Mouse (Mus musculus) hindbrain, embryonic 12.5 days (tissue): ENCODE measurements around the gene Dync2li1. TPM values are rescaled to one million over a fixed set of nuclear protein-coding genes. Genes with fewer than 3 reads are reported as not detected.
A peak's percentile ranks its signal among the peaks of the same experiment; 100 is the strongest.

ENCODE experiments used
- ATAC-seq: fragments of 200-750 bp; cut with Nextera tagmentation; 2 replicates; pipeline ENCODE4 v1.8.0; 2017; ENCODE audit warnings: moderate TSS enrichment; ENCODE audit not compliant: low FRiP score
- H3K27ac ChIP-seq: fragments of 300-500 bp; sonication (generic); 2 replicates; pipeline ENCODE4 v1.5.1; 2016; ENCODE audit warnings: mild to moderate bottlenecking
- H3K27me3 ChIP-seq: fragments of 300-500 bp; sonication (generic); 2 replicates; pipeline ENCODE4 v1.6.1; 2016; ENCODE audit warnings: mild to moderate bottlenecking
- H3K36me3 ChIP-seq: fragments of 300-500 bp; sonication (generic); 2 replicates; pipeline ENCODE4 v1.6.1; 2016; ENCODE audit warnings: mild to moderate bottlenecking
- H3K4me1 ChIP-seq: fragments of 300-500 bp; sonication (generic); 2 replicates; pipeline ENCODE4 v1.6.1; 2016
- H3K4me2 ChIP-seq: fragments of 300-500 bp; sonication (generic); replicated peaks from 2 replicates; pipeline ENCODE4 v1.6.1; 2016; ENCODE audit warnings: mild to moderate bottlenecking
- H3K4me3 ChIP-seq: fragments of 300-500 bp; sonication (generic); 2 replicates; pipeline ENCODE4 v1.5.1; 2016; ENCODE audit warnings: mild to moderate bottlenecking
- H3K9ac ChIP-seq: fragments of 300-500 bp; sonication (generic); 2 replicates; pipeline ENCODE4 v1.6.1; 2016; ENCODE audit warnings: mild to moderate bottlenecking, moderate library complexity
- H3K9me3 ChIP-seq: fragments of 300-500 bp; sonication (generic); replicated peaks from 2 replicates; pipeline ENCODE4 v1.6.1; 2016; ENCODE audit warnings: mild to moderate bottlenecking
- WGBS: fragments of 180-500 bp; shearing (Covaris S2); methylation state at CpG from one replicate; pipeline ENCODE4 v1.1.7; 2016; 5-methylcytosine and 5-hydroxymethylcytosine counted together
- polyA plus RNA-seq: library from polyadenylated mRNA; unstranded; fragments of >200 nt; fragmentation: Nextera tagmentation; extraction: Ambion mirVana; gene quantifications from 2 replicates; pipeline ENCODE4 v1.2.1, GENCODE M21; 2016

The Dync2li1 gene
- polyA plus RNA-seq, 1 experiment from 2014 or later, result 34.9 TPM

DNA sequence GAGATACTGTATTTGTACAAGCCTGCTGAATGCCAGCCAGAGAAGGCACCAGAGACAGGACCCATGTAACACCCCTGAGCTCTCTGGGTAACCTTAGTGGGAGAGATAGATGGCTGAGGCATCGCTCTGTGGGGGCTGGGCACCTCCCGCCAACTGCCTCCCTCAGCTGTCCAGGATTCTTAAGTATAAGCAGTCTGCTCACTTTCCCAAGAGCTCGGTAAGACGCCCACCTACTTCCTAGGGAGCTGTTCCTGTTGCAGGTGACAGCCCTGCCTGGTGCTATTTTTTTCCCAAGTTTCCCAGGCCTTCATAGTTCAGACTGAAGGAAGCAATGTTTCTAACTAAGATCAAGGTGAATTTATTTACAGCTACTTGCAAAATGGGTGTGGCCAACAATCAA lies 48.9 kb downstream of the Dync2li1 start:
- no peak for ATAC-seq
- peaks cover 16% of the 10 kb centered on the region for H3K27me3 ChIP-seq
- no peaks in the 10 kb centered on the region for H3K9me3 ChIP-seq
- H3K4me2 ChIP-seq, result no peak overlapping the region
- H3K27ac ChIP-seq, result no peak overlapping the region
- peaks cover 13% of the 10 kb centered on the region for H3K4me1 ChIP-seq
- H3K9ac ChIP-seq, result no peak overlapping the region
- H3K4me3 ChIP-seq, result no peak overlapping the region
- no peaks in the 10 kb centered on the region for H3K36me3 ChIP-seq
- WGBS, result 61% methylated on average over 4 of the region's 4 CpGs

DNA sequence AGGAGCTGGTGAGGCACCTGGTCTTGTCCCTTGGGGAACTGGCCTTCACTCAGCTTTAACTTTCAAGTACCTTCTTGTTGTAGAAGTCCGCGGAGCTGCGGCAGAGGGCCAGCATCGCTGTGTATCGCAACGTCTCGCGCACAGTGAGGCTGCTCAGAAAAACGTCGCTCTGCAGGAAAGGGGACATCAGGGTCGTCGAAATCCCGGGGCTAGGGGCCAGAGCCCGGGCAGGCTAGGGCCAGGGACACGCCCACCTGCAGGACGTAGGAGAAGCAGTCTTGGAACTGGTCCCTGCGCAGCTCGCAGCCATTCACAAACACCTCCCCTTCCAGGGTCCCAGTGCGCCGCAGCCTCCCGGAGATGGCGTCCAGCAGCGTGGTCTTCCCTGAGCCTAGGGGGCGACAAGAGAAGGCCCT lies 49.7 kb downstream of the Dync2li1 start, which contains the start of gene Abcg8:
TSS of gene Abcg8 (plus strand) at position 352 of the 416 bp plus-strand sequence.
- no peak for ATAC-seq
- WGBS, result under 1% methylated on average over 24 of the region's 24 CpGs
- peak within 1 kb of the TSS; percentile 35 for H3K4me3 ChIP-seq
- H3K9me3 ChIP-seq, result no peaks in the 10 kb centered on the region
- no peak within 1 kb of the TSS for H3K27ac ChIP-seq
- H3K27me3 ChIP-seq, result peaks cover 16% of the 10 kb centered on the region
- peaks cover 13% of the 10 kb centered on the region for H3K4me1 ChIP-seq
- H3K9ac ChIP-seq, result no peak within 1 kb of the TSS
- H3K36me3 ChIP-seq, result no peaks in the 10 kb centered on the region
- peak within 1 kb of the TSS; percentile 64 for H3K4me2 ChIP-seq

DNA sequence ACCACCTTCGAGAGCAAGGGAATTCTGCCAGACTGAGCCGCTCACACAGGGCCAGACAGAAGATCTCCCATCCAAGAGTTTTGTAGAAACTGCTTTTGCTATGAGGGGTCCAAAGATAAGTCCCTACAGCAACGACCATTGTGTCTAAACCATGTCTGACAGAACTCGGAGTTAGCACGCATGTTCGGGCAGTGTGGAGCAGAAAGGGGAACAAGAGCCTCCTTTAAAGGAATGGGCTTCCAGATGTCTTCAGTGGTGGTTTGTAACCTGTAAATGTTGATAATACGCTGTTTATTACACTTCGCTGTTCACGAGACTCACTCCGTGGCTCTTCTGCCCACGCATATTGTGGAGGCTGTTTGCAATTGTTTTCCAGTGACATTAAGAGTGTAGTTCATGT lies 51.3 kb downstream of the Dync2li1 start:
- Histone ChIP-seq H3K9me3 (no peaks in the 10 kb centered on the region), H3K36me3 (no peaks in the 10 kb centered on the region), H3K4me2 (no peak overlapping the region), H3K27ac (no peak overlapping the region), H3K9ac (no peak overlapping the region), H3K4me3 (no peak overlapping the region), H3K4me1 (peaks cover 13% of the 10 kb centered on the region), H3K27me3 (peaks cover 16% of the 10 kb centered on the region)
- 94% methylated on average over 11 of the region's 11 CpGs for WGBS
- no peak for ATAC-seq

DNA sequence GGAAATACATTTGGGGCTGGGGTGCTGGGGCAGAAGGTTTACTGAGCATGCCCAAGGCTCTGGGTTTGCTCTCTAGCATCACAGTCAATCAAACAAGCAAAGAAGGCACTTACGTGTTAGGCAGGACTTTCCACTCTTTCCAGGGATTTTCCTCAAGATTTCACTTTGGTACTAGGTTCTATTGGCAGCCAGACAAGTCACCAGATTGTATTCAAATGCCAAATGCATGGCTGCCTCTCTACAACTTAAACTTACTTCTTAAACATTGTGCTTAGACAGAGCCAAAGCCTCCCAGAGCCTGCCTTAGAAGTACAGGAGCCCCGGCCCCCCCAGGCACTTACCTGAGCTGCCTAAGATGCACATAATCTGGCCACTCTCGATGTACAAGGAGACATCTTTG lies 55.4 kb downstream of the Dync2li1 start:
- Histone ChIP-seq H3K4me2 (no peak overlapping the region), H3K27me3 (no peaks in the 10 kb centered on the region), H3K36me3 (no peaks in the 10 kb centered on the region), H3K9me3 (no peaks in the 10 kb centered on the region), H3K9ac (no peak overlapping the region), H3K4me3 (no peak overlapping the region), H3K27ac (no peak overlapping the region), H3K4me1 (0 out of 2 replicates have a peak, but pooled peaks cover 5% of the 10 kb centered on the region)
- ATAC-seq, result no peak
- WGBS, result 84% methylated on average over 3 of the region's 3 CpGs

DNA sequence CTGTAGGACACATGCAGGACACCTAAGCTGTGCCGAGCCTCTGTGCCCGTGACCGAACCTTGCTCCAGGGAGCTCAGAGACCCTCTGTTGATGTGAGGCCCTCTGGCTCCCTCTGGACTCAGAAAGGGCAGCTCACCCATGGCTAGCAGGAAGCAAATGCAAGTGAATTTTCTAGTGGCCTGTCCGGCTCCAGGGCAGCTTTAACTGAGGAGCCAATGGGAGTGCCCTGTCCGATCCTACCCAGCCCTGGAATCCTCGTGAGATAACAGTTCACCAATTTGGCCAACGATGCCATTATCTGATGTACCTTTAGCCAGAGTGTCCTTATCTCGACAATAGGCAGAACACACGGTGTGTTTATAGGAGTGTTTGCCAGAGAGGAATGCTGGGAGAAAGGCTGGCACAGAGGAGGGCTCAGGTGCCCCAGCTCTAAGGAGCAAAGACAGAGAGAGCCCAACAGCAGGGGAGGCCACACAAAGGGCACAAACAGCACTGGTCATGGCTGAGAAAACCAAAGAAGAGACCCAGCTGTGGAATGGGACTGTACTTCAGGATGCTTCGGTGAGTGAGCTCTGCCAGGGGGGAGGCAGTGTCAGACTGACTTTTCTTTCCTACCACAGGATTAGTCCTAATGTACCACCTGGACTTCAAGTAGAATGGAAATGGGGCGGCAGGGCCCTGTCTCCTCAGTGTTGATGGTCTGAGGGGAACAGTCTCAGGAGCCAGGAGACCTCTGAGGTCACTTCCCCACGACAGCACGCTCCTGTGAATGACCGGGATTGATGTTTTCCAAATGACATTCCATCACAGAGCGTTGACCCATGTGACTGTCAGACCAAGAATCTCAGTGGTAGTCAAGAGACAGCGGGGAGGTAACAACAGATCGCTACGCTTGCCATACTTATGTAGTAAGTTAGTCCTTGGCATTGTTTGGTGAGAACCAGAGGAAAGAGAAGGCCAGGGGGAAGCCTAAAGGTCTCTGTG lies 56.7 kb downstream of the Dync2li1 start, which contains the start of gene Abcg5:
TSS of gene Abcg5 (minus strand) at position 278 of the 984 bp plus-strand sequence.
- Histone ChIP-seq H3K36me3 (no peaks in the 10 kb centered on the region), H3K4me1 (0 out of 2 replicates have a peak, but pooled peaks cover 5% of the 10 kb centered on the region), H3K4me3 (no peak within 1 kb of the TSS), H3K9me3 (no peaks in the 10 kb centered on the region), H3K27me3 (no peaks in the 10 kb centered on the region), H3K27ac (no peak within 1 kb of the TSS), H3K4me2 (no peak within 1 kb of the TSS), H3K9ac (no peak within 1 kb of the TSS)
- 77% methylated on average over 18 of the region's 18 CpGs for WGBS
- ATAC-seq, result no peak

DNA sequence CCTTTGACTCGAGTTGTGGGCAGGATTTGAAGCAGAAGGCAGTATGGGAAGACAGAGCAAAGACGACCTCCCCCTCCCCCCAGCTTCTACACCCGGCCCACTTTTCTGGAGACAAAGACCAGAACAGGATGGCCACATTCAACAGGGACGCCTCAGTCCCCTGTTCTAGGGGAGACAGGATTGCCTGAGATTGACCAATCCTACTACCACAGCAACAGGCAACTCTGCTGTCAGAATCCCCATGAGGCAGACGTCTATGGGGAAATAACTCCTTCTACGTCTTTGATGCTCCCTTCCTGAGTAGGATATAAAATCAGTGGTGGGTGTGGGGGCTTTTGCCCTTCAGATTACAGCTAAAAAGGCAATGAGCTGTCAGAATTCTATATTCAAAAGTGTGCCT lies 58.0 kb downstream of the Dync2li1 start:
- Histone ChIP-seq H3K4me3 (no peak overlapping the region), H3K4me1 (0 out of 2 replicates have a peak, but pooled peaks cover 5% of the 10 kb centered on the region), H3K27ac (no peak overlapping the region), H3K27me3 (no peaks in the 10 kb centered on the region), H3K9ac (no peak overlapping the region), H3K4me2 (no peak overlapping the region), H3K36me3 (no peaks in the 10 kb centered on the region), H3K9me3 (no peaks in the 10 kb centered on the region)
- ATAC-seq, result no peak
- 52% methylated on average over 6 of the region's 6 CpGs for WGBS

DNA sequence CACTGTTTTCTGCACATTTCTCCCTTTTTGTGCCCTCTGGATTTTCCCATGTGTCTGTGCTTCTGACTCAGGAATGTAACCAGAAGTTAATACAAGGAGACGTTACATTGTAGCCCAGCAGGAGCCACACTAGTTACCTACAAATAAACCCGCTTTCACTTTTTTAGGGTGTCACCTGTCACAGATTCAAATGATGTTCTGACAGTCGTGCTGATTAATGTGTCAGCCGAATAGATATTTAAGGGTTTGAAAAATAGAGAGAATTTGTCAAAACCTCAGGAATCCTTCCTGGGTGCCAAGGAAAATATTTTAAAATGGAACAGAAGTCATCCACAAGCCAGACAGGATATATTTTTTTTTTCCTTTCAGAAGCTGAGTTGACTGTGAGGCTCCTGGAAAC lies 59.0 kb downstream of the Dync2li1 start:
- Histone ChIP-seq H3K9me3 (no peaks in the 10 kb centered on the region), H3K4me2 (no peak overlapping the region), H3K36me3 (no peaks in the 10 kb centered on the region), H3K4me3 (no peak overlapping the region), H3K4me1 (0 out of 2 replicates have a peak, but pooled peaks cover 5% of the 10 kb centered on the region), H3K27me3 (no peaks in the 10 kb centered on the region), H3K9ac (no peak overlapping the region), H3K27ac (no peak overlapping the region)
- ATAC-seq, result no peak
- WGBS, result 75% methylated on average over 4 of the region's 4 CpGs

DNA sequence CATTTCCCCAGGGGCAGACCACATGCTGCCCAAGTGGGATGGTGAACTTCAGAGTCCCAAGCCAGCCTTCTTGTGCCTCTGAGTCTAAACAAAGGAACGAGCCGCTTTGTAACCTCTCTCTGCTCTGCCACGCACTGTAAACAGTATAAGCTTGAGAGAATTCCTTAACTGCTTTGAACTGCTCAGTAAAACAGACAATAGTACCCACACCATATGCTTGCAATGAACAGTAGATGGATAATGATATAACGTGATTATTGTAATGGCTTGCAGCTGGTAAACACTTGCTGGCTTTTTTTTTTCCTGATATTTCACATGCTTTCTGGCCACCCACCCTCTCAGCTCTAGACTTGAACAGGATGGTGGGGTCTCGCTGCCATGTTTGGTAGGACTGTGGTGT lies 61.7 kb downstream of the Dync2li1 start:
- Histone ChIP-seq H3K9ac (no peak overlapping the region), H3K4me1 (0 out of 2 replicates have a peak, but pooled peaks cover 5% of the 10 kb centered on the region), H3K36me3 (no peaks in the 10 kb centered on the region), H3K27me3 (no peaks in the 10 kb centered on the region), H3K27ac (no peak overlapping the region), H3K4me3 (no peak overlapping the region), H3K4me2 (no peak overlapping the region), H3K9me3 (no peaks in the 10 kb centered on the region)
- ATAC-seq, result no peak
- WGBS, result 87% methylated on average over 5 of the region's 5 CpGs

DNA sequence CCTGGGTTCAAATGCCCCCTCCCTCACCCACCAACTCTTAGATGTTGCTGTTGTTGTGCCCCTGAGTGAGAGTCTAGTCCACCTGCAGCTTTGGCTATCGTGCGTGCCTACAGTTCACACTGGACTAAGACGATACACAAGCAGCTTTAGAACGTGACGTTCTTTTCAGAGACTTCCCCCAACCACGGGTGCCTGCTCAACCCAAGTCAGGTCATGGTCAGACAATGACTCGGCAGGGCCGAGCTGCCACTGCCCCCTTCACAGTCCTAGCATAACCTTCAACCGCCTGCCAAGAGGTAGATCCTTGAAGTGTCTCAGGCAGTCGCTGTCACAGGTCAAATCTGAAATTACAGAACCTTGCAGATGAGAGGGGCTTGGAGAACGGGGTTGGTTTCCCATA lies 62.5 kb downstream of the Dync2li1 start:
- H3K36me3 ChIP-seq, result no peaks in the 10 kb centered on the region
- no peak overlapping the region for H3K27ac ChIP-seq
- H3K4me2 ChIP-seq, result no peak overlapping the region
- 0 out of 2 replicates have a peak, but pooled peaks cover 5% of the 10 kb centered on the region for H3K4me1 ChIP-seq
- no peaks in the 10 kb centered on the region for H3K27me3 ChIP-seq
- H3K9ac ChIP-seq, result no peak overlapping the region
- no peak for ATAC-seq
- H3K4me3 ChIP-seq, result no peak overlapping the region
- H3K9me3 ChIP-seq, result no peaks in the 10 kb centered on the region
- 91% methylated on average over 11 of the region's 11 CpGs for WGBS

DNA sequence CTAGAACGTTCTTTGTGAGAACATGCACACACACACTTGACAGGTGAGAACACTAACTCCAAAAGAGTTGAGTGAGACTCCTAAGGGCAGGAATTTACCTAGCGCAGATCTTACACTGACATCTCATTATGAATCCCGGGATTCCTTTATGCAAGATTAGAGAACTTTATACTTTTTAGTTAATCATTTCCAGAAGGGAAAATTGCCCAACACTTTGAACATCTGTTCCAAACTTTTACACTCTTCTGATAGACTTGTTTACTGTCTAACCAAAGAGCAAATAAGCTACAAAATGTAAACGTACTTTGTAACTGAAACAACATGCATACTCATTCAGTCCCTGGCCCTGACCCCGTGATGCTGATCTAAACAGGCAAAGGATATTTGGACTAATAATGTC lies 63.0 kb downstream of the Dync2li1 start:
- no peak overlapping the region for H3K9ac ChIP-seq
- no peaks in the 10 kb centered on the region for H3K27me3 ChIP-seq
- whole genome bisulfite sequencing, result 88% methylated on average over 5 of the region's 5 CpGs
- no peak overlapping the region for H3K4me3 ChIP-seq
- 0 out of 2 replicates have a peak, but pooled peaks cover 8% of the 10 kb centered on the region for H3K4me1 ChIP-seq
- H3K4me2 ChIP-seq, result no peak overlapping the region
- ATAC-seq, result no peak
- no peak overlapping the region for H3K27ac ChIP-seq
- no peaks in the 10 kb centered on the region for H3K36me3 ChIP-seq
- no peaks in the 10 kb centered on the region for H3K9me3 ChIP-seq

DNA sequence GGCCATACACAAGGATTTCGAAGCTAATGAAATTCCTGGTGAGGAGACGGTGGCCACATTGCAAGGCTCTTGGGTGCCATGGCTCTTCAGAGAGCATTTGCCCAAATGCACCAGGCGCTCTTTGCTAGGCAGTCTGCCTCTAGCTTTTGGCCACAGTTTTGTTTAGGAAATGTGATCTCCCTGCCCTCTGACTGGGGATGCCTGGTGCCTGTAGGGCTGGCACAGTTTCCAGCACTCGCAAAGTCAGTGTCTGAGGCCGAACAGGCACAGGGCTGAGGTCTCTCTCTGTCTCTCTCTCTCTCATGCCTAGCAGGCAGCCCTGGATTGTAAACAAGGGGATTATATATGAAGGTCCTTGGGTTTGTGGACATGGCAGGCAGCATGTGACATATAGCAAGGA lies 63.8 kb downstream of the Dync2li1 start:
- no peaks in the 10 kb centered on the region for H3K36me3 ChIP-seq
- H3K4me1 ChIP-seq, result 0 out of 2 replicates have a peak, but pooled peaks cover 4% of the 10 kb centered on the region
- H3K27me3 ChIP-seq, result no peaks in the 10 kb centered on the region
- no peak overlapping the region for H3K27ac ChIP-seq
- no peak for ATAC-seq
- H3K4me2 ChIP-seq, result no peak overlapping the region
- no peaks in the 10 kb centered on the region for H3K9me3 ChIP-seq
- no peak overlapping the region for H3K9ac ChIP-seq
- WGBS, result 85% methylated on average over 5 of the region's 5 CpGs
- H3K4me3 ChIP-seq, result no peak overlapping the region

DNA sequence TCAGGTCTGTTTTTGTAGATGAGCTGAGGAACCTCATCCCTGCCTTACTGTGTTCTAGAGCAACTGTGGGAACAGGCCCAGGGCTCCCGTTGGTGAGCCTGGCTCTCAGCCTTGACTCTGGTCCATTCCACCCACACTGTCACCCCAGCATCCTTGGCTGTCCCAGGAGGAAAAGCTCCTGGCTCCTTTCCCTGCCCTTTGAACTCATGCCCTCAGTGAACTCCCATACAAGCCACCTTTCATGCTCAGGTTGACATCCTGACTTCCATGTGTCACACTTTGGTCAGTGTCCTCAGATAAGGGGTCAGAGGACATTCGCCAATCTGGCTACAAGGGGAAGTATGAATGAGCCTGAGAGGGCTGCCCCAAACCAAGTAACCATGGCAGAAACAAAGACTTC lies 67.4 kb downstream of the Dync2li1 start:
- Histone ChIP-seq H3K36me3 (no peaks in the 10 kb centered on the region), H3K9me3 (no peaks in the 10 kb centered on the region), H3K9ac (no peak overlapping the region), H3K4me3 (no peak overlapping the region), H3K27ac (no peak overlapping the region), H3K27me3 (peaks cover 8% of the 10 kb centered on the region; the same call in 1 of the 2 replicates), H3K4me1 (0 out of 2 replicates have a peak, but pooled peaks cover 4% of the 10 kb centered on the region), H3K4me2 (no peak overlapping the region)
- ATAC-seq, result no peak
- 75% methylated on average over 2 of the region's 2 CpGs for WGBS
